Mouse (Mus musculus): Measurements from ENCODE around the gene Il34. TPM values are rescaled to one million over a fixed set of nuclear protein-coding genes. Genes with fewer than 3 reads are reported as not detected.

Gene Il34
- polyA plus RNA-seq, 1 experiment, result not detected

DNA sequence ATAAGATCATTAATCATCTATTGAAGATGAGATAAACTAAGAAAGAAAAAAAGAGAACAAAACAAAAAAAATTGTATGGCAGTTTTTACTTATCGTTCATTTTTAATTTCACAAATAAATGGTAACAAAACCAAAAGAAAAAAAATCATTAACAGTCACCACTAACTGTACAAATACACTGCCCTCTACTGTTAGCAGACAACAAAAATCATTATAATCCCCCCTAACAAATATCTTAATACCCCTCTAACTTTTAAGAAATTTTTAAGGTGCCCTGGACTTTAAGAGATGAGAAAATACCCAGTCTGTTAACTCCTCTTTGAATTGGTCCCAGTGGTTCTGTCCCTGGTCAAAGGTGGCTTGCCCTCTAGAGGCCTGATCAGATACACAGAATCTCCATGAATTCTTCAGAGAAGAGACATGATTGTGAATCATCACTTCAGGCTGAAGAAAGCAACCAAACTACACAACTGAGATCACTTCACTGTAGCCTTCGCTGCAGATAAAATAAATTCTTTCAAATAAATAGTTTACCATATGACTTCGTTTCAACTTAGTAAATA is 36.4 kb upstream of the Il34 start:
- H3K27ac ChIP-seq (ENCODE audit: insufficient read depth, low read depth, low read length), result no peak overlapping the region
- 82% methylated on average over 3 of the region's 3 CpGs for WGBS
- no peak for TF ChIP-seq POLR2A (IDR thresholded peaks at IDR 0.05; ENCODE audit: insufficient read depth, low read depth, low read length)
- no peak for TF ChIP-seq CTCF (IDR thresholded peaks at IDR 0.05; ENCODE audit: insufficient read depth, low read depth, low read length)
- H3K4me3 ChIP-seq (ENCODE audit: insufficient read depth, low read depth, low read length), result no peak overlapping the region
- 0 out of 2 replicates have a peak, but pooled peaks cover 2% of the 10 kb centered on the region for H3K4me1 ChIP-seq (ENCODE audit: control insufficient read depth, insufficient read depth, low read length)

DNA sequence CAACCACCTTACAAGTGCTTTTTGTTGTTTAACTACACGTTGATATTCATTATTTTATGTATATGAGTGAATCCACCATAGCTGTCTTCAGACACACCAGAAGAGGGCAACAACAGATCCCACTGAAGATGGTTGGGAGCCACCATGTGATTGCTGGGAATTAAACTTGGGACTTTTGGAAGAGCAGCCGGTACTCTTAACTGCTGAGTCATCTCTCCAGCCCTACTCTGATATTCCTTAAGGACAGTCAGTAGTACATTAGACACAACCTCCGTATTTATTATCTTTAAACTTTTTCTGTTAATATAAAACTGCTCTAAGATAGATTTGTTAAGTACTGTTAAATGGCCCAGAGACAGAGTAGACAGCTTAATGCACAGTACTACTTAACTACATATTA is 26.2 kb upstream of the Il34 start:
- TF ChIP-seq POLR2A (IDR thresholded peaks at IDR 0.05; ENCODE audit: insufficient read depth, low read depth, low read length) (no peak), CTCF (IDR thresholded peaks at IDR 0.05; ENCODE audit: insufficient read depth, low read depth, low read length) (no peak)
- H3K27ac ChIP-seq (ENCODE audit: insufficient read depth, low read depth, low read length), result no peak overlapping the region
- WGBS, result 73% methylated on average over 3 of the region's 3 CpGs
- H3K4me3 ChIP-seq (ENCODE audit: insufficient read depth, low read depth, low read length), result no peak overlapping the region
- no peaks in the 10 kb centered on the region for H3K4me1 ChIP-seq (ENCODE audit: control insufficient read depth, insufficient read depth, low read length)

DNA sequence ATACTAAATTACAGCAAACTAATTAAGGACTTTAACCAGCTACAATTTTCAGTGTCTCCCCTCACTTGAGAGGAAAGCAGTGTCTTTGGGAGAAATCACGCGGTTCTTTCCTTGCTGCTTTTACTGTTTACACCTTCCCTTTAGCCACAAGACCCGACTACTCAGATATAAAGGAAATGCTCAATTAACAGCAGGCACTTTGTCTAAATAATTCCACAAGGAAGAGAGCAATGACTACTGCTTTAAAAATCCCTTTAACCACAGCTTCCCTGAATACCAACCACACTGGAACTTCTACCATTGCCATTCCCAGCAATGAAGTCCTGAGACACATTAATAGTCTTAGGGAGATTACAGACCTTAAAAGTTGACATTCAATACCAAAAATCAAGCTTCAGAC is 22.8 kb upstream of the Il34 start:
- no peak for TF ChIP-seq POLR2A (IDR thresholded peaks at IDR 0.05; ENCODE audit: insufficient read depth, low read depth, low read length)
- TF ChIP-seq CTCF (IDR thresholded peaks at IDR 0.05; ENCODE audit: insufficient read depth, low read depth, low read length), result no peak
- Histone ChIP-seq H3K4me3 (ENCODE audit: insufficient read depth, low read depth, low read length) (no peak overlapping the region), H3K4me1 (ENCODE audit: control insufficient read depth, insufficient read depth, low read length) (peaks cover 10% of the 10 kb centered on the region), H3K27ac (ENCODE audit: insufficient read depth, low read depth, low read length) (no peak overlapping the region)
- WGBS, result 61% methylated on average over 3 of the region's 3 CpGs

DNA sequence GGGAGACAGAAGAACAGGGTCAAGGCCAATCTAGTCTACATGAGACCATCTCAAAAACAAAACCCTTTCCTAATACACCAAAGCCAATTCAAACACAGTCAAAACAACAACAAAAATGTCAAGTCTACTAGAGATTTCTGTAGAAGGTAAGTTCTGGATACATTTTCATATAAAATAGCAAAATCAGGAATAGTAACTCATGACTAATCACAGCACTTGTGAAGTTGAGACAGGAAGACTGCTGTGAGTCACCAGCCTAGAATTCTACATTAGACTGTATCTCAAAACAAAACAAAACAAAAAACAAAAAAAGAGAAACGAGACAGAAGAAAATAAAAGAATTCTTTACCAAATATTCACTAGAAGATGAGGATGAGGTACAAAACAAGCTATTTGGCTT is 19.1 kb upstream of the Il34 start:
- H3K27ac ChIP-seq (ENCODE audit: insufficient read depth, low read depth, low read length), result no peak overlapping the region
- no peak overlapping the region for H3K4me3 ChIP-seq (ENCODE audit: insufficient read depth, low read depth, low read length)
- peaks cover 10% of the 10 kb centered on the region for H3K4me1 ChIP-seq (ENCODE audit: control insufficient read depth, insufficient read depth, low read length)
- TF ChIP-seq POLR2A (IDR thresholded peaks at IDR 0.05; ENCODE audit: insufficient read depth, low read depth, low read length), result no peak
- TF ChIP-seq CTCF (IDR thresholded peaks at IDR 0.05; ENCODE audit: insufficient read depth, low read depth, low read length), result no peak
- 39% methylated on average over 1 of the region's 1 CpGs for WGBS

DNA sequence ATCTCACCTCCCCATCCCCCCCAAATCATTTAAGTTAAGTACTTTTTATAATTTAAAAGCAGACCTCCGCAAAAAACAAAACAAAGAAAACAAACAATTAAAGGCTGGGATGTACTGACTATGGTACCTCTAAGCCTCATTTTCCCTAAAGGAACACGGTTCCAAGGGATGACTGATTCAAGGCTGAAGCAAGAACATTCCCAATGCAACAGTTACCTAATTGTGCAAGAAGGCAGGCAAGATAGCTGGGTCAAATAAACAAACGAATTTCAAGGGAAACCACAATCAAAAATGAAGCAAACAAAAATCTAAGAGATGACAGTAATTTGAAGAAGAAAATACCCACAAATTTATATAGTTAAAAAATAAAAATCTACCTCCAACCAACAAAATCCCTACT is 16.2 kb upstream of the Il34 start:
- Histone ChIP-seq H3K4me3 (ENCODE audit: insufficient read depth, low read depth, low read length) (no peak overlapping the region), H3K27ac (ENCODE audit: insufficient read depth, low read depth, low read length) (no peak overlapping the region), H3K4me1 (ENCODE audit: control insufficient read depth, insufficient read depth, low read length) (peaks cover 10% of the 10 kb centered on the region)
- TF ChIP-seq POLR2A (IDR thresholded peaks at IDR 0.05; ENCODE audit: insufficient read depth, low read depth, low read length) (no peak), CTCF (IDR thresholded peaks at IDR 0.05; ENCODE audit: insufficient read depth, low read depth, low read length) (no peak)
- 74% methylated on average over 3 of the region's 3 CpGs for WGBS

DNA sequence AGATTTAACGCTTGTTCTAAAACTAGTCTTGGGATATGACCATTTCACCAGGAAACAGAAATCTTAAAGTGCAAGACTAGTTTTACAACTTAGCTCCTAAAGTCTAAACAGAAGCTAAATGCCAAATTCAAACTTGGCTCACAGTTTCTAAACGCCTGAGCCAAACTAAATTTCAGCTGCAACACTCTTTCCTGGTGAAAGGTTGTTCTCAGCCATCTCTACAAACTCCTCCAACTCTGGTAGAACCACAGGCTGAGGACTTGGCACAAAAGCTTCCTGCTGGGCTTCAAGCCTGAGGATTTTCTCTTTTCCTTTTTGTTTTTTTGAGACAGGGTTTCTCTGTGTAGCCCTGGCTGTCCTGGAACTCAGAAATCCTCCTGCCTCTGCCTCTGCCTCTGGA is 14.5 kb upstream of the Il34 start:
- whole genome bisulfite sequencing, result 87% methylated on average over 2 of the region's 2 CpGs
- no peak for TF ChIP-seq CTCF (IDR thresholded peaks at IDR 0.05; ENCODE audit: insufficient read depth, low read depth, low read length)
- TF ChIP-seq POLR2A (IDR thresholded peaks at IDR 0.05; ENCODE audit: insufficient read depth, low read depth, low read length), result no peak
- no peak overlapping the region for H3K27ac ChIP-seq (ENCODE audit: insufficient read depth, low read depth, low read length)
- H3K4me1 ChIP-seq (ENCODE audit: control insufficient read depth, insufficient read depth, low read length), result peaks cover 3% of the 10 kb centered on the region; the same call in 1 of the 2 replicates
- no peak overlapping the region for H3K4me3 ChIP-seq (ENCODE audit: insufficient read depth, low read depth, low read length)

DNA sequence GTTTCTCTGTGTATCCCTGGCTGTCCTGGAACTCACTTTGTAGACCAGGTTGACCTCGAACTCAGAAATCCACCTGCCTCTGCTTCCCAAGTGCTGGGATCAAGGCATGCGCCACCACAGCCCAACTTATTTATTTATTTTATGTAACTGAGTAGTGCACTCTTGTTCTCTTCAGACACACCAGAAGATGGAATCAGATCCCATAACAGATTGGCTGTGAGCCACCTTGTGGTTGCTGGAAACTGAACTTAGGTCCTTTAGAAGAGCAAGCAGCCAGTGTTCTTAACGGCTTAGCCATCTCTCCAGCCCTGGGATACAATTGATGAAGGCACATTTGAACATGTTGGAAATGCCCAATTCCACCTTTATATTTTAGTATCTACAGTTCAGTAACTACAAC is 12.9 kb upstream of the Il34 start:
- 62% methylated on average over 3 of the region's 3 CpGs for WGBS
- no peak overlapping the region for H3K27ac ChIP-seq (ENCODE audit: insufficient read depth, low read depth, low read length)
- TF ChIP-seq CTCF (IDR thresholded peaks at IDR 0.05; ENCODE audit: insufficient read depth, low read depth, low read length), result no peak
- no peak for TF ChIP-seq POLR2A (IDR thresholded peaks at IDR 0.05; ENCODE audit: insufficient read depth, low read depth, low read length)
- H3K4me1 ChIP-seq (ENCODE audit: control insufficient read depth, insufficient read depth, low read length), result no peaks in the 10 kb centered on the region
- no peak overlapping the region for H3K4me3 ChIP-seq (ENCODE audit: insufficient read depth, low read depth, low read length)

DNA sequence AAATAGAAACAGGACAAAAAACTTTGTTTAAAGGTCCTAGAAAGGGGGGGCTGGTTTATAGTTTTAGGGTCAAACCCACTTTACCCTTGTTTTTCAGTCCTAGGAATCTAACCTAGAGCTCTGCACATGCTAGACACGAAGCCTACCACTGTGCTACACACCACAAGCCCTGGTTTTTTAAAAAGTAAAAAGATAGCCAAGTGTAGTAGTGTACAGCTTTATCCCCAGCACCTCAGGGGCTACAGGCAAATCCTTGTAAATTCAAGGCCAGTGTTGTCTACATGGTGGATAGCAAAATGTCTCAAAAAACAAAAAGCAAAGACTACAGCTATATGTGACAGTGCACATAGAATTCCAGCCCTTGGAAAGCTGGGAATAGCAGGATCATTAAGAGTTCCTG is 11.3 kb upstream of the Il34 start:
- TF ChIP-seq POLR2A (IDR thresholded peaks at IDR 0.05; ENCODE audit: insufficient read depth, low read depth, low read length), result no peak
- no peak overlapping the region for H3K27ac ChIP-seq (ENCODE audit: insufficient read depth, low read depth, low read length)
- H3K4me1 ChIP-seq (ENCODE audit: control insufficient read depth, insufficient read depth, low read length), result no peaks in the 10 kb centered on the region
- no peak overlapping the region for H3K4me3 ChIP-seq (ENCODE audit: insufficient read depth, low read depth, low read length)
- 93% methylated on average over 1 of the region's 1 CpGs for WGBS

DNA sequence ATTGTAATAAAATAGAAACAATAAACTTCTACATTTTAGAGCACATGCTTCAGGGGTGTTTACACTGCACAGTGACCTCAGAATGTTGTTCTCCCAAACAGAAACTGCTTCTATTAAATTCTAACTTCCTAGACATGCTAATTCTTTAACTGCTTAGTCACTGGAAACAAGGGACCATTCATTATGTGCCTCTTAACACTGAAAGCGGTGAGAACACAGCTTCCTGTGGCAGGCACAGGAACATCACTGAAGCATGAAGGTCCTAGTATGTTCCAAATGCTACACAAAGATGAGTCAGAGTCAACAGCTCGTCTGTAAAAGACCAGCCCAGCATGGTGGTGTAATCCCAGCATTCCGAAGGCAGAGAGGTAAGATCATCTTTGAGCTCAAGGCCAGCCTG is 9.6 kb upstream of the Il34 start:
- TF ChIP-seq POLR2A (IDR thresholded peaks at IDR 0.05; ENCODE audit: insufficient read depth, low read depth, low read length) (no peak), CTCF (IDR thresholded peaks at IDR 0.05; ENCODE audit: insufficient read depth, low read depth, low read length) (no peak)

More for the DNA sequence above, 9.6 kb upstream of the Il34 start:
- no peaks in the 10 kb centered on the region for H3K4me1 ChIP-seq (ENCODE audit: control insufficient read depth, insufficient read depth, low read length)
- no peak overlapping the region for H3K27ac ChIP-seq (ENCODE audit: insufficient read depth, low read depth, low read length)
- no peak overlapping the region for H3K4me3 ChIP-seq (ENCODE audit: insufficient read depth, low read depth, low read length)
- 14% methylated on average over 3 of the region's 3 CpGs for WGBS

Data from olfactory bulb, adult 2 months (tissue).